Mouse (Mus musculus) right cerebral cortex, postnatal 10 days (tissue): Measurements from ENCODE around the gene Ccndbp1.
"Not testable (repeated sequence)": the region's sequence is repeated elsewhere in the genome, so short reads cannot be mapped to it uniquely, and the experiment has no call there.

Experiments
- DNase-seq, 2 experiments: peaks; one replicate each; pipeline ENCODE4 v3.0.0; 2021; ENCODE audit warnings: low spot score in 2 of 2

Ccndbp1 gene

GRCm38 (mm10) chr2:121007925-121008663, at the start of gene Ccndbp1:
Gene Ccndbp1 (plus strand): TSS chr2:121008403.
- peak; percentile 92 for DNase-seq

- no peak for DNase-seq
Measured at GRCm38 (mm10) chr2:120959363-120959762, 48.8 kb upstream of the Ccndbp1 start.

GRCm38 (mm10) chr2:120959827-120960226, 48.4 kb upstream of the Ccndbp1 start:
- no peak for DNase-seq

- DNase-seq, result no peak
Measured at GRCm38 (mm10) chr2:120960261-120960660, 47.9 kb upstream of the Ccndbp1 start.

GRCm38 (mm10) chr2:120963110-120963509, 45.1 kb upstream of the Ccndbp1 start:
- no peak for DNase-seq

- DNase-seq, result no peak
Measured at GRCm38 (mm10) chr2:120965486-120965885, 42.7 kb upstream of the Ccndbp1 start.

GRCm38 (mm10) chr2:120970045-120970539, 38.1 kb upstream of the Ccndbp1 start:
- peak in 1 of 2 experiments; percentile 25 for DNase-seq

GRCm38 (mm10) chr2:120970559-120971080, 37.6 kb upstream of the Ccndbp1 start, which contains the start of gene Ubr1:
Gene Ubr1 (minus strand): TSS chr2:120970715.
- peak; percentile 91 to 93 for DNase-seq

GRCm38 (mm10) chr2:120971766-120972165, 36.4 kb upstream of the Ccndbp1 start:
- no peak for DNase-seq

GRCm38 (mm10) chr2:120972257-120972656, 35.9 kb upstream of the Ccndbp1 start:
- not testable (repeated sequence) for DNase-seq

- no peak for DNase-seq
Measured at GRCm38 (mm10) chr2:120972964-120973363, 35.2 kb upstream of the Ccndbp1 start.

- DNase-seq, result no peak
Measured at GRCm38 (mm10) chr2:120976308-120976707, 31.9 kb upstream of the Ccndbp1 start.

GRCm38 (mm10) chr2:120976990-120977925, 30.9 kb upstream of the Ccndbp1 start, which contains the start of gene Tmem62:
Gene Tmem62 (plus strand): TSS chr2:120977017.
- DNase-seq, result peak; percentile 64 to 70

GRCm38 (mm10) chr2:120977926-120978692, 30.1 kb upstream of the Ccndbp1 start:
- no peak for DNase-seq

- DNase-seq, result no peak
Measured at GRCm38 (mm10) chr2:120978693-120979037, 29.5 kb upstream of the Ccndbp1 start.

GRCm38 (mm10) chr2:120979819-120980218, 28.4 kb upstream of the Ccndbp1 start:
- no peak for DNase-seq

- no peak for DNase-seq
Measured at GRCm38 (mm10) chr2:120980861-120981260, 27.3 kb upstream of the Ccndbp1 start.

- DNase-seq, result no peak
Measured at GRCm38 (mm10) chr2:120983611-120984010, 24.6 kb upstream of the Ccndbp1 start.

GRCm38 (mm10) chr2:120985241-120985640, 23.0 kb upstream of the Ccndbp1 start:
- no peak for DNase-seq

- no peak for DNase-seq
Measured at GRCm38 (mm10) chr2:120991196-120991595, 17.0 kb upstream of the Ccndbp1 start.

GRCm38 (mm10) chr2:120996607-120997006, 11.6 kb upstream of the Ccndbp1 start:
- DNase-seq, result not testable (repeated sequence)
